Mouse (Mus musculus) spleen, adult 12 weeks (tissue): Measurements from ENCODE around the gene Qser1.

Source experiments
- DNase-seq: peaks from one replicate; pipeline ENCODE4 v3.0.0; 2022; ENCODE audit warnings: low spot score

The Qser1 gene

GRCm38 (mm10) chr2:104817555-104818330 lies 1.2 kb upstream of the Qser1 start:
- DNase-seq: no peak

GRCm38 (mm10) chr2:104816866-104817439 lies 393 bp upstream of the Qser1 start:
- DNase-seq: peak; percentile 71

- peak; percentile 7 for DNase-seq
Measured at GRCm38 (mm10) chr2:104815561-104816370, 794 bp downstream of the Qser1 start.

GRCm38 (mm10) chr2:104814181-104814951 lies 2.2 kb downstream of the Qser1 start:
- DNase-seq: no peak

GRCm38 (mm10) chr2:104805435-104805834 lies 11.1 kb downstream of the Qser1 start:
- DNase-seq: no peak

GRCm38 (mm10) chr2:104774763-104775162 lies 41.8 kb downstream of the Qser1 start:
- no peak for DNase-seq

GRCm38 (mm10) chr2:104768697-104769096 lies 47.9 kb downstream of the Qser1 start:
- no peak for DNase-seq

- DNase-seq: no peak
Measured at GRCm38 (mm10) chr2:104764018-104764417, 52.5 kb downstream of the Qser1 start.

- no peak for DNase-seq
Measured at GRCm38 (mm10) chr2:104763134-104763703, 53.3 kb downstream of the Qser1 start.

- no peak for DNase-seq
Measured at GRCm38 (mm10) chr2:104750611-104751010, 65.9 kb downstream of the Qser1 start.

GRCm38 (mm10) chr2:104748652-104749183 lies 67.8 kb downstream of the Qser1 start:
- DNase-seq: no peak

- no peak for DNase-seq
Measured at GRCm38 (mm10) chr2:104746251-104746650, 70.3 kb downstream of the Qser1 start.

GRCm38 (mm10) chr2:104743971-104744370 lies 72.6 kb downstream of the Qser1 start:
- DNase-seq: no peak

- DNase-seq: no peak
Measured at GRCm38 (mm10) chr2:104743160-104743559, 73.4 kb downstream of the Qser1 start.

GRCm38 (mm10) chr2:104742741-104743064 lies 73.9 kb downstream of the Qser1 start, which contains the start of gene Depdc7:
TSS of gene Depdc7 (minus strand) at chr2:104742878.
- DNase-seq: peak; percentile 81

GRCm38 (mm10) chr2:104741896-104742740 lies 74.4 kb downstream of the Qser1 start:
- DNase-seq: no peak

- no peak for DNase-seq
Measured at GRCm38 (mm10) chr2:104741015-104741758, 75.4 kb downstream of the Qser1 start.

- no peak for DNase-seq
Measured at GRCm38 (mm10) chr2:104740248-104740949, 76.2 kb downstream of the Qser1 start.

GRCm38 (mm10) chr2:104739691-104740090 lies 76.9 kb downstream of the Qser1 start:
- DNase-seq: no peak
